Mouse (Mus musculus): ENCODE data around the gene Abcb1a. TPM values are rescaled to one million over a fixed set of nuclear protein-coding genes. Genes with fewer than 3 reads are reported as not detected.
"Not testable (repeated sequence)": the region's sequence is repeated elsewhere in the genome, so short reads cannot be mapped to it uniquely, and the experiment has no call there.

The Abcb1a gene
- polyA plus RNA-seq, 1 experiment: 1.9 TPM

DNA sequence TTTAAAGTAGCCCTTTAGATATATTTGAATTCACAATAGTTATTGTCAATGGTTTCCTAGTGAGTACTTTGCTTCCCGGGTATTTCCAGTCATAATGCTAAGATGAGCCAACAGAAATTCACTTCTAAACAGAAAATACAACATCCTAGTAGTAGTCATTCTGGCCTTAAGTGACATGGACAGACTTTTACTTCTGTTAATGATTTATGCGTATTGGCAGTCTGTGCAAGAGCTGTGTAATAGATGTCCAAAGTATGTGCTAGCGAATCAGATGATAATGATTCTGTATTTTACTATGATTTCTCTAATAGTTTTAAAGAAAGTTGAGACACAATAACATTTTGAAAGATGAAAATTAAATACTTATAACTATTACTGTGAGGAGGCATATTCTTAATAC, 23.8 kb downstream of the Abcb1a start:
- Histone ChIP-seq H3K4me1 (ENCODE audit: control insufficient read depth, insufficient read depth, insufficient read length, low read length) (no peaks in the 10 kb centered on the region), H3K4me3 (ENCODE audit: insufficient read depth, low read depth, low read length) (no peak overlapping the region), H3K27ac (replicated peaks; ENCODE audit: low read depth, low read length) (no peak overlapping the region)

DNA sequence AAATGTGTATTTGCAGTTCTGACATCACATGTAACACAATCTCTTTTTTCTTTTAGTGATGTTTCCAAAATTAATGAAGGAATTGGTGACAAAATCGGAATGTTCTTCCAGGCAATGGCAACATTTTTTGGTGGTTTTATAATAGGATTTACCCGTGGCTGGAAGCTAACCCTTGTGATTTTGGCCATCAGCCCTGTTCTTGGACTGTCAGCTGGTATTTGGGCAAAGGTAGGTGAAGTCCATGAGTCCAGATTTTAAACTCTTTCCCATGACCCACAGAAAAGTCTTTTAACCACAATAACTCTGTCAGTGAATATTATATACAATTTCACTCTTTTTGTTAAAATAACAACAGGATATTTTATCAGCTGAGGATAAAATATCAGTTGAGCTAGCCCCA, 26.2 kb downstream of the Abcb1a start:
- no peak overlapping the region for H3K27ac ChIP-seq (replicated peaks; ENCODE audit: low read depth, low read length)
- H3K4me3 ChIP-seq (ENCODE audit: insufficient read depth, low read depth, low read length): no peak overlapping the region
- H3K4me1 ChIP-seq (ENCODE audit: control insufficient read depth, insufficient read depth, insufficient read length, low read length): no peaks in the 10 kb centered on the region

- H3K27ac ChIP-seq (replicated peaks; ENCODE audit: low read depth, low read length): no peak overlapping the region
- H3K4me1 ChIP-seq (ENCODE audit: control insufficient read depth, insufficient read depth, insufficient read length, low read length): no peaks in the 10 kb centered on the region
Observed at GRCm38 (mm10) chr5:8687550-8687949, 27.7 kb downstream of the Abcb1a start.

GRCm38 (mm10) chr5:8716061-8716460, 56.2 kb downstream of the Abcb1a start:
- no peaks in the 10 kb centered on the region for H3K4me1 ChIP-seq (ENCODE audit: control insufficient read depth, insufficient read depth, insufficient read length, low read length)
- no peak overlapping the region for H3K27ac ChIP-seq (replicated peaks; ENCODE audit: low read depth, low read length)
- H3K4me3 ChIP-seq (ENCODE audit: insufficient read depth, low read depth, low read length): no peak overlapping the region

More at GRCm38 (mm10) chr5:8687550-8687949, 27.7 kb downstream of the Abcb1a start:
- H3K4me3 ChIP-seq (ENCODE audit: insufficient read depth, low read depth, low read length): no peak overlapping the region

DNA sequence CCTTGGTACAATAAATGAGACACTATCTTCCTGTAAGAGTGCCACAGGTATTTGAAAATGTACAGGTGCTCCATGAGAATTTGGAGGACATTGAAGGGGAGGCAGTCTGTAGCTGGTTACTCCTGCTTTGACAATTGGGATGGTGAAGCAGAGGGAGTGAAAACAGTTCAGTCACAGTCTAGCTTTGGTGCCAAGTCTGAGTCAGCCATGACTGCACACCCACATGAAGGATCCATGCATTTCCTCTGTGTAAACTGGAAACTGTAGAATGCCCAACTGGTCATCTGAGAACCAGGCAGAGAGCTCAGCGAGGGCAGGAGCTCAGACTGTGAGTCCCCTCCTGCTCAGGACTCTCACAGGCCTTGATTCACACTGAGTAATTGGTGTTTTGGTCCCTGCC, 59.7 kb downstream of the Abcb1a start:
- H3K27ac ChIP-seq (replicated peaks; ENCODE audit: low read depth, low read length): no peak overlapping the region
- H3K4me3 ChIP-seq (ENCODE audit: insufficient read depth, low read depth, low read length): no peak overlapping the region
- peaks cover 12% of the 10 kb centered on the region; the same call in 1 of the 2 replicates for H3K4me1 ChIP-seq (ENCODE audit: control insufficient read depth, insufficient read depth, insufficient read length, low read length)

- Histone ChIP-seq H3K4me1 (ENCODE audit: control insufficient read depth, insufficient read depth, insufficient read length, low read length) (peaks cover 12% of the 10 kb centered on the region; the same call in 1 of the 2 replicates), H3K27ac (replicated peaks; ENCODE audit: low read depth, low read length) (peak overlapping the region; percentile 73), H3K4me3 (ENCODE audit: insufficient read depth, low read depth, low read length) (no peak overlapping the region)
Observed at GRCm38 (mm10) chr5:8722224-8722623, 62.3 kb downstream of the Abcb1a start.

DNA sequence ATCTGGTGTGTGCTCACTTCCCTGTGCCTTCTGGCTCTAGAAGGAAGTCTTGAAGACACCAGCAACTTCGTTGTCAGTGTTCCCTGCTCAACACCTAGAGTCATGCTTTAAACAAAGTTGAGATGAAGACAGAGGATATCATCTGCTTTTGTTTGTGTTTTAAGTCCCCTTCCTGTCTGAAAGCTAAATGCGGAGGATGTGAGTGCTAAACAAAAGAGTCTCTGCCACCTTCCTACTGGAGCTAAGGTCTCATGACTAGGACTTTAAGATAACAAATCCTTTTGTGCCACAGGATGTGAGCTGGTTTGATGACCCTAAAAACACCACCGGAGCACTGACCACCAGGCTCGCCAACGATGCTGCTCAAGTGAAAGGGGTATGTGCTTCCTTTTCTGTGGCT, 63.0 kb downstream of the Abcb1a start:
- Histone ChIP-seq H3K4me3 (ENCODE audit: insufficient read depth, low read depth, low read length) (no peak overlapping the region), H3K27ac (replicated peaks; ENCODE audit: low read depth, low read length) (peak overlapping the region; percentile 73), H3K4me1 (ENCODE audit: control insufficient read depth, insufficient read depth, insufficient read length, low read length) (peaks cover 12% of the 10 kb centered on the region; the same call in 1 of the 2 replicates)

- Histone ChIP-seq H3K27ac (replicated peaks; ENCODE audit: low read depth, low read length) (no peak overlapping the region), H3K4me1 (ENCODE audit: control insufficient read depth, insufficient read depth, insufficient read length, low read length) (peaks cover 6% of the 10 kb centered on the region; the same call in 1 of the 2 replicates), H3K4me3 (ENCODE audit: insufficient read depth, low read depth, low read length) (no peak overlapping the region)
Observed at GRCm38 (mm10) chr5:8727760-8728159, 67.9 kb downstream of the Abcb1a start.

- Histone ChIP-seq H3K4me1 (ENCODE audit: control insufficient read depth, insufficient read depth, insufficient read length, low read length) (peaks cover 13% of the 10 kb centered on the region; the same call in 1 of the 2 replicates), H3K27ac (replicated peaks; ENCODE audit: low read depth, low read length) (peak overlapping the region; percentile 21; the same call in 1 of the 2 replicates), H3K4me3 (ENCODE audit: insufficient read depth, low read depth, low read length) (no peak overlapping the region)
Observed at GRCm38 (mm10) chr5:8732639-8733038, 72.8 kb downstream of the Abcb1a start.

DNA sequence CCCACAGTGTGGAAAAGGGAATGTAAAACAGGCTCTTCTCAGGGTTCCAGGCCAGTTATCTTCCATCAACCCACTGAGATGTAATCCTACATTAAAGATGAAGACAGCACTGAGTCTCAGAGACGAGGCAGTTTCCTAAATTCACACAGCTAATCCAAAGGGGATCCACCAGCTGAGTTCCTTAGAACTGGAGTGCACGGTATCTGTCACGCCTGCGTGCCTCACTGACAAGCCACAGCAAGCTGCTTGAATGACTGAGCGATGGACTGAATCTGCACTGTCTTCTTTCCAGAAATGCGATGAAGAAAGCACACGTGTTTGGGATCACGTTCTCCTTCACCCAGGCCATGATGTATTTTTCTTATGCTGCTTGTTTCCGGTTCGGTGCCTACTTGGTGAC, 73.4 kb downstream of the Abcb1a start:
- H3K27ac ChIP-seq (replicated peaks; ENCODE audit: low read depth, low read length); H3K4me3 ChIP-seq (ENCODE audit: insufficient read depth, low read depth, low read length): not testable (repeated sequence)
- peaks cover 13% of the 10 kb centered on the region; the same call in 1 of the 2 replicates for H3K4me1 ChIP-seq (ENCODE audit: control insufficient read depth, insufficient read depth, insufficient read length, low read length)

- peak overlapping the region; percentile 65 for H3K27ac ChIP-seq (replicated peaks; ENCODE audit: low read depth, low read length)
- H3K4me1 ChIP-seq (ENCODE audit: control insufficient read depth, insufficient read depth, insufficient read length, low read length): peaks cover 13% of the 10 kb centered on the region; the same call in 1 of the 2 replicates
- H3K4me3 ChIP-seq (ENCODE audit: insufficient read depth, low read depth, low read length): no peak overlapping the region
Observed at GRCm38 (mm10) chr5:8736389-8736788, 76.5 kb downstream of the Abcb1a start.

DNA sequence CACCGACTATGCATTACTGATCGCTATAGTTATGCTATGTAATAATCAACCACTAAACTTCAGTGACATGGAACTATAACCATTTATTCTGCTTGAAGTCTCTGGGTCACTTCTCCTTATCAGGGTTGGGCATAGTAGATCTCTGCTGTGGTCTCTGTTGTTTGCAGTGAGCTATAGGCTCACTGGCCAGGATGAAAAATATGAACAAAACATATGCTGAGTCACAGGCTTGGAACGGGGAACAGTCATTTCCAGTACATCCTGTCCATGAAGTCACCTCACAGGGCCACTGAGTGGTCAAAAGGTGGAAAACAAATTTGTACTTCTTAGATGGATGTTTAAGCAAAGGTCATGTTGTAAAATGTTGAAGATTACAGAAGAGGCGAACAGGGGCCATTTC, 77.2 kb downstream of the Abcb1a start:
- peaks cover 13% of the 10 kb centered on the region; the same call in 1 of the 2 replicates for H3K4me1 ChIP-seq (ENCODE audit: control insufficient read depth, insufficient read depth, insufficient read length, low read length)
- no peak overlapping the region for H3K4me3 ChIP-seq (ENCODE audit: insufficient read depth, low read depth, low read length)
- H3K27ac ChIP-seq (replicated peaks; ENCODE audit: low read depth, low read length): peak overlapping the region; percentile 81

GRCm38 (mm10) chr5:8747244-8747643, 87.4 kb downstream of the Abcb1a start:
- 0 out of 2 replicates have a peak overlapping the region, but pooled peaks have one; percentile 13 for H3K27ac ChIP-seq (replicated peaks; ENCODE audit: low read depth, low read length)
- H3K4me1 ChIP-seq (ENCODE audit: control insufficient read depth, insufficient read depth, insufficient read length, low read length); H3K4me3 ChIP-seq (ENCODE audit: insufficient read depth, low read depth, low read length): not testable (repeated sequence)

GRCm38 (mm10) chr5:8772866-8773265, 113.0 kb downstream of the Abcb1a start:
- Histone ChIP-seq H3K4me3 (ENCODE audit: insufficient read depth, low read depth, low read length) (no peak overlapping the region), H3K27ac (replicated peaks; ENCODE audit: low read depth, low read length) (no peak overlapping the region), H3K4me1 (ENCODE audit: control insufficient read depth, insufficient read depth, insufficient read length, low read length) (no peaks in the 10 kb centered on the region)

DNA sequence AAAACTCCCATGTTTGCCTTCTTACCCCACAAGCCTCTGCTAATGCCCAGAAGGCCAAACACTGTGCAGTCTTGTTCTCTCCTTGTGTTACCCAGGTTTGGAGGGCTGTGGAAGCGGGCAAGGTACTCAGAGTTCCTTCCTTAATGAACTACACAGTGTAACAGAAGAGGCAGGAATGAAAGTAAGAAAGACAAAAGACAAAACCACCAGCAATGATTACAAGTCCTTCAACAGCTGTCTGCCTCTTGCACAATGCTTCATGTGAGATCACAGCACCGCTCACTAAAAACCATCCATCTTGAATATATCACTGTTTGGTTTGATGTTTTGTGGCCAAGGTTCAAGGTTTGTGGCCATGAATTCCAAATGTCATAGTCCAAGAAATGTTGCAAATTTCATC, 118.4 kb downstream of the Abcb1a start:
- H3K4me3 ChIP-seq (ENCODE audit: insufficient read depth, low read depth, low read length): no peak overlapping the region
- no peaks in the 10 kb centered on the region for H3K4me1 ChIP-seq (ENCODE audit: control insufficient read depth, insufficient read depth, insufficient read length, low read length)
- no peak overlapping the region for H3K27ac ChIP-seq (replicated peaks; ENCODE audit: low read depth, low read length)

- H3K27ac ChIP-seq (replicated peaks; ENCODE audit: low read depth, low read length): no peak overlapping the region
- no peak overlapping the region for H3K4me3 ChIP-seq (ENCODE audit: insufficient read depth, low read depth, low read length)
- no peaks in the 10 kb centered on the region for H3K4me1 ChIP-seq (ENCODE audit: control insufficient read depth, insufficient read depth, insufficient read length, low read length)
Observed at GRCm38 (mm10) chr5:8778751-8779150, 118.9 kb downstream of the Abcb1a start.

All from brown adipose tissue, adult 24 weeks (tissue).